Mouse (Mus musculus) bone marrow, adult 2 months (tissue): ENCODE results near the gene Ppy. TPM values are rescaled to one million over a fixed set of nuclear protein-coding genes. Genes with fewer than 3 reads are reported as not detected.

Experiments used
- H3K27ac ChIP-seq: fragments of 200-500 bp; 2 replicates; pipeline ENCODE4 v1.5.1; 2012; ENCODE audit warnings: low read depth, mild to moderate bottlenecking, control low read depth, inconsistent platforms, low read length; ENCODE audit not compliant: control insufficient read depth, poor library complexity, insufficient read depth
- H3K4me1 ChIP-seq: fragments of 200-500 bp; 2 replicates; pipeline ENCODE4 v1.6.1; 2011; ENCODE audit warnings: low read length; ENCODE audit not compliant: control insufficient read depth, insufficient read depth
- H3K4me3 ChIP-seq: fragments of 200-500 bp; replicated peaks from 2 replicates; pipeline ENCODE3; 2011; ENCODE audit warnings: mild to moderate bottlenecking, low read depth, low read length, control low read depth; ENCODE audit not compliant: control insufficient read depth
- CTCF ChIP-seq: fragments of 200-500 bp; IDR thresholded peaks from 2 replicates; pipeline ENCODE4 v1.5.1; 2011; ENCODE audit warnings: low read length, control low read depth; ENCODE audit not compliant: control insufficient read depth, insufficient read depth
- POLR2A ChIP-seq: fragments of 200-500 bp; IDR thresholded peaks from 2 replicates; pipeline ENCODE4 v1.6.1; 2011; ENCODE audit warnings: low read depth, mild to moderate bottlenecking, control low read depth, low read length, borderline replicate concordance; ENCODE audit not compliant: control insufficient read depth
- WGBS: fragments of 180-500 bp; shearing (Covaris S2); methylation state at CpG from one replicate; pipeline ENCODE4 v1.1.7; 2018; 5-methylcytosine and 5-hydroxymethylcytosine counted together
- polyA plus RNA-seq: library from polyadenylated mRNA; stranded (reverse); fragments of >200 nt; gene quantifications from 2 replicates; pipeline ENCODE4 v1.2.4, GENCODE M21; 2011; ENCODE audit warnings: low replicate concordance; ENCODE audit not compliant: missing spikeins, insufficient read depth, insufficient read length

The Ppy gene
- polyA plus RNA-seq, 1 experiment = not detected

GRCm38 (mm10) chr11:102063076-102063475 lies 38.0 kb downstream of the Ppy start:
- WGBS = 88% methylated on average over 13 of the region's 13 CpGs
- TF ChIP-seq CTCF = no peak
- no peak for TF ChIP-seq POLR2A
- Histone ChIP-seq H3K4me1 (no peaks in the 10 kb centered on the region), H3K27ac (no peak overlapping the region), H3K4me3 (no peak overlapping the region)

DNA sequence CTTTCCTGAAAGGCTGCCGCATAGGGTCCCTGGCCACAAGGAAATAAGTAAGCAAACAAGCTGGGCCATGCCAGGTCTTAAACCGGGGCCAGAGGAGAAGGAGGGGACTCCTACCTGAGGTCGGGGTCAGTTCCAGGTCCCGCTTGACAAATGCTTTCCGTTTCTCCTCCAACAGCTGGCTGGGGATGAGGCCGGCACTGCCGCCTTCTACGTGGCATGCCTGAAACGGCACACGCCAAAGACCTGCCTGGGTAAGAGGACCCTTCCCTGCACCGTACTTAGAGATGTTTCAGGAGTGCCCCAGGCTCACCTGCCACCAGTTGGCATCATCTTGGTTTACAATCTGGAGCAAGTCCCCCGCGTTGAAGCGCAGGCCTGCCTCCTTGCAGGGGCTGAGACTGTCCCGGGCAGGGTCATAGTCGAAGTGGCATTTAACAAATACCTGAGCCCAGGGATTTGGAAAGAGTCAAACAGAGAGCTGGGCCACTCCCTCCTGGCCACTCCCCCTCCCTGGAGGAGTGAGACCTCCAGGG lies 39.1 kb downstream of the Ppy start:
- WGBS = 39% methylated on average over 16 of the region's 16 CpGs
- H3K4me1 ChIP-seq = no peaks in the 10 kb centered on the region
- TF ChIP-seq POLR2A (no peak), CTCF (no peak)
- no peak overlapping the region for H3K4me3 ChIP-seq
- H3K27ac ChIP-seq = no peak overlapping the region

DNA sequence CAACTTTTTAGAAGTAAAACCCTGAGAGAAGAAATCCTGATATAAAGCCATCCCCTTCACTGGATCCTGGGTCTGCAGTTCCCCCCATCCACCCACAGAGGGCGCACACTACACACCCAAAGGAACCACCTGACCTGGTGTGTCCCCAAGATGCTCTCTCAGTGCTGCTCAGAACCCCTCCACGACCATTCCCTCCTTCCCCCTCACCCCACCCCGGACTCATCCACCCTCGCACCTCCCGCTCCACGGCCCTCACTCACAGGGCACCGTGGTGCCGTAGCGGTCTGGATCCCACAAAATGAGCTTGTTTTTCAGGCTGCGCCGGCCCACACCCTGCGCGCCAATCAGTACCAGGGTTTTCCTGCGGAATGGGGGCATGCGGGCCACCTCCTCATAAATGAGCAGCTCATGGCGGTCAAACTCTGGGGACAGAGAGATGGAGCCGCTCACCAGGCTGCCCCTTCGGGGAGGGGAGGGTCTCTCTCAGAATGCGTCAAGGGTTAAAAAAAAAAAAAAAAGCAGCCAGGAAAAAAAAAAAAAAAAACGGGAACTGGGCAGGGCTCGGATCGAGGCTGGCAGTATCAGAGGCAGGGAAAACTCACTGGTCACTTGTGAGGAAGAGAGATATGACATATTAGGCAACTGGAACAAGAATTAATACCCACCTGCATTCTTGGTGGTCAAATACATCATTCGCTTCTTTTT lies 39.7 kb downstream of the Ppy start:
- 5% methylated on average over 23 of the region's 23 CpGs for WGBS
- Histone ChIP-seq H3K4me1 (no peaks in the 10 kb centered on the region), H3K4me3 (no peak overlapping the region), H3K27ac (no peak overlapping the region)
- TF ChIP-seq CTCF (peak; percentile 93), POLR2A (no peak)

GRCm38 (mm10) chr11:102053847-102054246 lies 47.3 kb downstream of the Ppy start:
- 20% methylated on average over 9 of the region's 9 CpGs for WGBS
- TF ChIP-seq CTCF = peak; percentile 70
- TF ChIP-seq POLR2A = no peak
- no peak overlapping the region for H3K4me3 ChIP-seq
- no peaks in the 10 kb centered on the region for H3K4me1 ChIP-seq
- no peak overlapping the region for H3K27ac ChIP-seq

DNA sequence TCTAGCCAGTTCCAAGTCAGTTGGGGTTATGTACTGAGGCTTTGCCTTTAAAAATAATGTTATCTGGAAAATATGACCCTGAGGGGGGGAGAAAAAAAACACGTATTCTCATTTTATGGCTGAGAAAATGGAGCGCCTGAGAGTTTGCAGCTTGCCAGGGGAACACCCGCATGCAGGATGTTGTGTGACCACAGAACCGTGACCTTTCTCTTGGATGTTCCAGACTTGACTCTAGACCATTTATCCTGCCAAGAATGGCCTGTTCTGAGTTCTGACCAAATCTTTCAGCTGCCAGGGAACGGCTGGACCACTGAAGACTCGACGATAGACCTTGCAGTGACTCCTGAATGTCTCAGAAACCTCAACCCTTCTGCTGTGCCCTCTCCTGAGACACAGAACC lies 47.9 kb downstream of the Ppy start:
- TF ChIP-seq POLR2A (no peak), CTCF (no peak)
- Histone ChIP-seq H3K4me1 (no peaks in the 10 kb centered on the region), H3K27ac (no peak overlapping the region), H3K4me3 (no peak overlapping the region)
- 57% methylated on average over 7 of the region's 7 CpGs for WGBS

DNA sequence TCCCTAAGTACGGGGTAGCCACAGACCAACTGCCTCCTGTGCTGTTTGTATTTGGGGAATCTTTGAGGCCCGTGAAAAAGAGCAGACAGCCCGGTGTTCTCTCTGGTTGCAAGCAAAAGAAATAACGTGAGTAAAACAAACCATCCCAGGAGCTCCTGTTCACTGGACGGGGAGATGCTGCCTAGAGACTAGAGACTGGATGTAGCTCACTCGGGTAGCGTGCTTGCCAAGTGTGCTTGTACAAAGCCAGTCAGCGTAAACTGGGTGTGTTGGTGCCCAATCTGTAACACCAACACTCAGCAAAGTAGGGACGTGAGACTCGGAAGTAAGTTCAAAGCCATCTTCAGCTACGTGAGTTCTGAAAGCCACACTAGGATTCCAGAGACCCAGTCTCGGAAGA lies 48.4 kb downstream of the Ppy start:
- Histone ChIP-seq H3K4me1 (no peaks in the 10 kb centered on the region), H3K4me3 (no peak overlapping the region), H3K27ac (no peak overlapping the region; the same call in 1 of the 2 replicates)
- TF ChIP-seq POLR2A = no peak
- TF ChIP-seq CTCF = no peak
- WGBS = 83% methylated on average over 12 of the region's 12 CpGs

- WGBS = 81% methylated on average over 4 of the region's 4 CpGs
- Histone ChIP-seq H3K27ac (no peak overlapping the region), H3K4me3 (no peak overlapping the region), H3K4me1 (no peaks in the 10 kb centered on the region)
- TF ChIP-seq POLR2A (no peak), CTCF (no peak)
These were observed 49.2 kb downstream of the Ppy start for GRCm38 (mm10) chr11:102051954-102052353.

DNA sequence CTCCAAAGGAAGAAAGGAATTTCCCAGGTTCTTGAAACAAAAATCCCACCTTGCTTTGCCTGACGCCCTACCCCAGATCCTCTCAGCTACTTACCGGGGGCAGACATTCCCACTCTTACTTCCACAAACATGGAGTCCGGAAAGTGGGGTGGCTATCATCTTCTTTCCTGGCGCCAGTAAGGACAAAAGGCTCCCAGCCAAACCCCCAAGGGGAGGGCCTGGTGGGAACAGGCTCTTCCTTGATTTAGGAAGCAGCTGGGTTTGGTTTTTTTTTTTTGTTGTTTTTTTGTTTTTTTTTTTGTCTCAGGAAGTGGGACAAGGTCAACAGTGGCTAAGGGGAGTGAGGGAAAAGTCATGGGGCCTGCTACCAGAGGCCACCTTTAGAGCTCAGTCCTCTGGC lies 49.6 kb downstream of the Ppy start:
- TF ChIP-seq CTCF = no peak
- no peak for TF ChIP-seq POLR2A
- no peak overlapping the region for H3K4me3 ChIP-seq
- no peaks in the 10 kb centered on the region for H3K4me1 ChIP-seq
- no peak overlapping the region for H3K27ac ChIP-seq
- 75% methylated on average over 4 of the region's 4 CpGs for WGBS

Other genes starting within 250 kb of the Ppy start
- gene Meox1, start 206.9 kb downstream of the Ppy start, polyA plus RNA-seq = not detected in 2 replicates
- gene Sost, start 134.3 kb downstream of the Ppy start, polyA plus RNA-seq = not detected in 2 replicates
- not detected in 2 replicates for gene Cfap97d1, start 117.0 kb downstream of the Ppy start, polyA plus RNA-seq
- 8.2 and 15.2 TPM in 2 replicates for gene Dusp3, start 114.3 kb downstream of the Ppy start, polyA plus RNA-seq
- gene Mpp3, start 72.9 kb downstream of the Ppy start, polyA plus RNA-seq = not detected in 2 replicates
- gene Cd300lg, start 59.8 kb downstream of the Ppy start, polyA plus RNA-seq = 5.0 and 5.8 TPM in 2 replicates
- 11.9 and 18.2 TPM in 2 replicates for gene Mpp2, start 12.8 kb downstream of the Ppy start, polyA plus RNA-seq
- gene Pyy, start 6.5 kb upstream of the Ppy start, polyA plus RNA-seq = not detected in 2 replicates
- gene Nags, start 44.2 kb upstream of the Ppy start, polyA plus RNA-seq = not detected in 2 replicates
- gene Tmem101, start 55.1 kb upstream of the Ppy start, polyA plus RNA-seq = 6.8 and 10.3 TPM in 2 replicates
- gene Lsm12, start 84.0 kb upstream of the Ppy start, polyA plus RNA-seq = 40.1 and 43.4 TPM in 2 replicates
- gene G6pc3, start 88.3 kb upstream of the Ppy start, polyA plus RNA-seq = 13.9 and 26.5 TPM in 2 replicates
- 45.9 and 89.1 TPM in 2 replicates for gene Hdac5, start 128.8 kb upstream of the Ppy start, polyA plus RNA-seq
- 18.5 and 39.2 TPM in 2 replicates for gene BC030867, start 147.6 kb upstream of the Ppy start, polyA plus RNA-seq
- gene Asb16, start 167.4 kb upstream of the Ppy start, polyA plus RNA-seq = 0.52 TPM in 1 of 2 replicates, not detected in the other
- 20.4 and 36.9 TPM in 2 replicates for gene Tmub2, start 183.6 kb upstream of the Ppy start, polyA plus RNA-seq
- gene Atxn7l3, start 195.3 kb upstream of the Ppy start, polyA plus RNA-seq = 18.3 and 30.4 TPM in 2 replicates
- 95.0 and 126 TPM in 2 replicates for gene Ubtf, start 218.4 kb upstream of the Ppy start, polyA plus RNA-seq